Mouse (Mus musculus): ENCODE data around the gene Efna5.

The Efna5 gene

GRCm38 (mm10) chr17:62692242-62692641, 188.9 kb downstream of the Efna5 start:
- DNase-seq: no peak

DNA sequence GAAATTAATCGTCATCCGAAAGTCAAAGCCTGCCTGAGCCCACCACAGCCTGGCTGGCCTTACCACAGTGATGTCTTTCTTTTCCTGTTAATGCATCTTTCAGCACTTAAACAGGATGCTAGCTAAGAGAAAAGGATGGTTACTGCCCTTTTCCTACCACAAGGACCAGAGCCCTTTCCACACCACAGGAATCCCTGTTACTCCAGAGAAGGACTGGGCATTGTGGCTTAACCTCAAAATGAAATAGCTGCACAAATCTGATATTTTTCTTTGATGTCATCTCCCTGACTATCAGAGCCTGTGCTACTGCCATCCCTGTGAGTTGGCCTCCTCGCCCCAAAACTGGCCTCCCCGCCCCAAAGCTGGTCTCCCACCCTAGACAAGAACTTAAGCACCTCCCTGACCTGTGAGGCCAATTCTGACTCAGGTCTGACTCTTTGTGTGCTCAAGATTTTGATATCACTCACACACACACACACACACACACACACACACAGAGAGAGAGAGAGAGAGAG, 189.9 kb downstream of the Efna5 start:
- DNase-seq: no peak

DNA sequence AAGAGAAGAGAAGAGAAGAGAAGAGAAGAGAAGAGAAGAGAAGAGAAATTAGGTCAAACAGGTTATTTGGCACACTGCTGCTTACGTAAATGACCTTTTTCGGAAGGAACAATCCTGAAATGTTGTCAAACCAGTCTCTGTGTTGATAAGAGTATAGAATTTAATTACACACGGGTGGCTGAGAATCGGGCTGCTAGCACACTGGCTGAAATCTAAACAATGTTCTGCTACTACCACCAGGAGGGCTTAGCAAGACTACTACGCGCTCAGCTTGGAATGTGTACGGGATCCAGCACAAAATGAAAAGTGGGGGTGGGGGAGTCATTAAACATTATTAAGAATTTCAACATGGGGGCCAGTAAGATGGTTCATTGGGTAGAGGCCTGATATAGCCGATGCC, 190.9 kb downstream of the Efna5 start:
- DNase-seq: no peak

DNA sequence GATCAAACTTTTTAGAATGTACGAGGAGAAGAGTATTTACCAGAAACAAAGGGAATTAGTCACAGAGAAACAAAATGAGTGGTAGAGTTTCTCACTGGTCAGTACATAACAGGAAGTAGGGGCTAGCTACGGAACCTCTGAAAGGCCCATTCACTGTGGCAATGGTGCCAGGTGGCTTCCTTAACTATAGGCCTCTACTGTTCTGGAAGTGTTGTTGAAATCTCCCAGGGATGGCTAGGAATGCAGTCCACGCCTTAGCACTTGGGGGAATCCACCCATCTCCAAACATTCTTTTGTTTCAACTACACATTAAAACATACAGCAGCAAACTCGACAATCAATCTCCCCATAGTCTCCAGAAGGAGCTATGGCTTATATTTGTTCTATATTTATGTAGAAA, 191.5 kb downstream of the Efna5 start:
- no peak for DNase-seq

DNA sequence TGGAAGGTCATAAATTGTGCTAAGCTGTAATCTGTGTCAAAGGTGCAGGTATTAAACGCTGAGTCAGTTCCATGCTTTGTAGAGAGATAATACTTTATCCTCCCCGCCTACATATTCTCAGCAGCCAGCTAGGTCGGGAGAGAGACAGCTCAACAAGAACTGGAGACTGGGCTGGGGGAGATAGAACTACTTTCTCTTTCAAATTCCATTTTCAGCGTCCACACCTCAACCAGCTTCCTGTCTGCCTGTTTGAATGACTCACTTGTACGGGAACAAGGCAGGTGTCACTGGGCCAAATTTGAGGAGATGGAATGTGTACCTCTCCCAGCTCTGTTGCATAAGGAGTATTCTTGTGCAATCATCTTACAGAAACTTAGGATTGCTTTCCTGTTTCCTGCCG, 193.7 kb downstream of the Efna5 start:
- DNase-seq: no peak

- DNase-seq: no peak
Observed at GRCm38 (mm10) chr17:62685181-62685580, 195.9 kb downstream of the Efna5 start.

GRCm38 (mm10) chr17:62683142-62683541, 198.0 kb downstream of the Efna5 start:
- DNase-seq: no peak

GRCm38 (mm10) chr17:62681726-62682125, 199.4 kb downstream of the Efna5 start:
- no peak for DNase-seq

DNA sequence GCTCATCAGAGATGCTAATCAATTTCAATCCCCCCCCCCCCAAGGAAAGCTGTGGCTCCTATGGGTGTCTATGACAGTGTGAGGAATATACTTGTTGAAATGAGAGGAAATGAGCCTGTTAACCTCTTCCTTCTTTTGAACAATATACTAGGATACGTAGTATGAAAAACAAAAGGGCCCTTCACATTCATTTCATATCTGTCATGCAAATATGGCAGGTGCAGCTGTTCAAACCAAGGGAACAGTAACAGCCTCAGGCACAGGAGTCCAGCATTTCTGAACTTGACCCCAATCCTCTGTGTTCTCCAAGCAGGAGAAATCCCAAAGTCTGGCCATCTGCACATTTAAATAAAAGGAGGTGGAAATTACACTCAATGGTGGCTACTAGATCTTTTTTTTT, 200.4 kb downstream of the Efna5 start:
- peak; percentile 74 for DNase-seq

DNA sequence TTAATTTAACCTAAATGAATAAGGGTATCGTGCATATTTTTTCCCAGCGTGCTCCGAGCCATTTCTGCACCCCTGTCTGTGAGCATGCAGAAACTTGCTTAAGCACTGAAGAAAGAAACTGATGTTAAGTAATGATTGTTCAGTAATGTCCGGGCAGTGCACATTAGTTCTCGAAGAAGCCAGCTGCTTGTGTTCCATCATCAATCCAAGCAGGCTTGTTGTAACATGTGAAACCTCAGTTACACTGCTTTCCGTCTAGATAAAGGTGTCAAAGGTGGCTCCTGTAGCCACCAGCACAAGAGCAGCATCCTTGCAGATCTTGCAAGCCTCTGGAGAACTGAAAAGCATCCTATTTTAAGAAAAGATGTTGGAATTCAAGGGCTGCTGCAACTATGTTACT, 204.3 kb downstream of the Efna5 start:
- DNase-seq: no peak

- no peak for DNase-seq
Observed at GRCm38 (mm10) chr17:62676409-62676808, 204.7 kb downstream of the Efna5 start.

- DNase-seq: no peak
Observed at GRCm38 (mm10) chr17:62675811-62676255, 205.3 kb downstream of the Efna5 start.

DNA sequence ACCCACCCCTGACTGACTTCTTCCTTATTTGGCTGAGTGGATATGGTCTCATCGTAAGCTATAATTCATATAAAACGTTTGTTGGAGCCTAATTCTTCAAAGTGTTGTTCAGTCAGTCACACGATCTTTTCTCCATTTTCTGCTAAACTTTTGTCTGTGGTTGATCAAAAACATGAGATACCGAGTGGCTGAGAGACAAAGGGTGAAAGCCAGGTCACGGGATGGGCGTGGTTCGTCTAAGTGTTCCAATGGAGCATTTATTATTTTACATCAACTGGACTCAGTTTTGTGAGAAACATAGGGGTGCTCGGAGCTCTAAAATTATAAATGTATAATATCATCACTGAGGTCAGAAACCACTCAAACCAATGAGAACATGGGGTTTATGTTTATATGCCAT, 209.0 kb downstream of the Efna5 start:
- DNase-seq: no peak

DNA sequence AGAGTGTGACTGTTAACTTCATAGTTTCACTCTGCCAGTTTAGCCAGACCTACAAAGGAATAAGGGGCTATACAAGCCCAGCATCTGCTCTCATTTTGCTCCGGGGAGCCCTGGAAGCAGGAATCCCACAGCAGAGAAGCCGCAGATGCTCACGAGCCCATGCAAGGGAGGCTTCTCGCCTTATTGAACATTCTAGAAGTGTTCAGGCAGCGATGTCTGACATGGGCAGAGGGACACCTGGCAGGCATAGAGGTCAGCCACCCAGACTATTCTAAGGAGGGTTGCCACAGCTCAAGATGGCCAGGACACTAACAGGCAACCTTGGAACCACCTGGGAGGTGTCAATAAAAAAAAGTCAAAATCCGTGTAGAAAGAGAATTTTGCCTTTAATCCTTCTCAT, 214.4 kb downstream of the Efna5 start:
- DNase-seq: no peak

DNA sequence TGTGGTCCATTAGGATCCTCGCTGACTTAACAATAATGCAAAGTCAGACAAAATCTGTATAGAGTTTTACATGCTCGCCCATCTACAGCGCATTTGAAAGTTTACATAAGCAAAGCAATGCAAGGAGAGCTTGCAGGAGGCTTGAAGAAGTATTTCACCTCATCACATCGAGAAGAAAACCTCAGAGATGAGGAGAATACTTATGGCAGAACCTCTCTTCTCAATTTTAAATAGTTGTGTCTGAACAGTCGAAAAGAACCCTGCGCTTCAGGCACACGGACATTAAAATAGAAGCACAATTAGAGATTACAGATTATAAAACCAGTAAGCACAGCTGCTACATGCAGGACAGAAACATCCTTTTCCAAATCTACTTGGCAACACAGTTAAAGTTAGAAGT, 215.3 kb downstream of the Efna5 start:
- DNase-seq: no peak

GRCm38 (mm10) chr17:62664709-62665108, 216.4 kb downstream of the Efna5 start:
- no peak for DNase-seq

GRCm38 (mm10) chr17:62661801-62662200, 219.3 kb downstream of the Efna5 start:
- DNase-seq: no peak

- peak; percentile 78 for DNase-seq
Observed at GRCm38 (mm10) chr17:62659501-62660175, 221.5 kb downstream of the Efna5 start.

- DNase-seq: peak; percentile 56
Observed at GRCm38 (mm10) chr17:62657832-62658630, 223.1 kb downstream of the Efna5 start.

DNA sequence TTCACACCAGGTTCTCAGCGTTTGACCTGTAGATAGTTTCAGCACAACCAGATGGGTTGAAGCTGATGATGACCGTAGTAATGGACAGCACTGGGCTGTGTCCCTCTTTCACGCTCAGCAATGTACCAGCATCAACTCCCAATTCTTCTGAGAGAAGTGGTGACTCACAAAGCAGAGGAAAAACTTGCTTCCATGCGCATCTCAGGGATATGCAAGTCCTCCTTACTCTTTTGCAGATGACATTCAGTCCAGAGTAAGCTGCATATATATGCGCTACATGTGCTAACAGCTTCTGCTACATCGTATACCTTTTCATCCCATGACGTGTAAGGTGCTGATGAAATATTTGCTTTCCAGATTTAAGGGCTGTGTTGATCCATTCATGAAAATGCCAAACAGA, 224.1 kb downstream of the Efna5 start:
- DNase-seq: no peak

DNA sequence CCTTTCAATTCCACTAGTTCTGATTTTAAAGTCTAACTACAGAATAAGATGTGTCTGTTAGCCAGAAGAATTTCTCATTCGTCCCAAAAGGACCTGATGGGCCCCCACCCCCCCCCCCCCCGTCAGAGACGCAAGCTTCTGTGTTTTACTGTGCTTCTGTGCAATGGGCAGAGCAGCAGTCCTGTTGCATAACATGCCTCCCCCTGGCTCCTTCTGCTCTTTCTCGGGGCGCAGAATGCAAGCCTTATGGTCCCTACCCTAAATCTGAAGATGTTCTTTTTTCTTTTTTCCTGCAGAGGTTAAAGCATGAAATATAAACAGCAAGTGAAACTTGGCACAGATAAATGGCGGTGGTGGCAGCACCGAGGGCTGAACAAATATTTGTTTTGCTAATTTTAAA, 224.5 kb downstream of the Efna5 start:
- no peak for DNase-seq

- DNase-seq: no peak
Observed at GRCm38 (mm10) chr17:62655819-62656355, 225.2 kb downstream of the Efna5 start.

GRCm38 (mm10) chr17:62652451-62652850, 228.7 kb downstream of the Efna5 start:
- no peak for DNase-seq

GRCm38 (mm10) chr17:62651696-62652095, 229.4 kb downstream of the Efna5 start:
- no peak for DNase-seq
